Mouse (Mus musculus) gastrocnemius, adult 2 months (tissue): ENCODE data around the gene Abcb6. TPM values are rescaled to one million over a fixed set of nuclear protein-coding genes. Genes with fewer than 3 reads are reported as not detected.

Source experiments
- DNase-seq: peaks from one replicate; pipeline ENCODE4 v3.0.0; 2022
- H3K27ac ChIP-seq: fragments of 200-600 bp; 2 replicates; pipeline ENCODE4 v1.8.1; 2022; ENCODE audit warnings: mild to moderate bottlenecking
- H3K4me3 ChIP-seq: fragments of 200-600 bp; 2 replicates; pipeline ENCODE4 v1.8.1; 2022; ENCODE audit warnings: mild to moderate bottlenecking, moderate library complexity
- CTCF ChIP-seq: fragments of 200-600 bp; IDR thresholded peaks from 2 replicates; pipeline ENCODE4 v1.8.1; 2022; ENCODE audit warnings: antibody characterized with exemption, mild to moderate bottlenecking, moderate library complexity
- intact Hi-C: fragments of 180-260 bp; cut with DNase I; formaldehyde crosslinking; loops from one replicate; pipeline ENCODE4 v1.15.1; 2025
- microRNA-seq: library from miRNA; unstranded; fragments of <30 nt; microRNA quantifications from one replicate; pipeline ENCODE4 v1.2.0, GENCODE M21; 2021
- total RNA-seq, 2 experiments: library from RNA; stranded (reverse); gene quantifications; 2 replicates each; pipeline ENCODE4 v1.2.3; 2021

The Abcb6 gene
- total RNA-seq, 2 experiments from 2014 or later, result 18.9 to 20.4 TPM

DNA sequence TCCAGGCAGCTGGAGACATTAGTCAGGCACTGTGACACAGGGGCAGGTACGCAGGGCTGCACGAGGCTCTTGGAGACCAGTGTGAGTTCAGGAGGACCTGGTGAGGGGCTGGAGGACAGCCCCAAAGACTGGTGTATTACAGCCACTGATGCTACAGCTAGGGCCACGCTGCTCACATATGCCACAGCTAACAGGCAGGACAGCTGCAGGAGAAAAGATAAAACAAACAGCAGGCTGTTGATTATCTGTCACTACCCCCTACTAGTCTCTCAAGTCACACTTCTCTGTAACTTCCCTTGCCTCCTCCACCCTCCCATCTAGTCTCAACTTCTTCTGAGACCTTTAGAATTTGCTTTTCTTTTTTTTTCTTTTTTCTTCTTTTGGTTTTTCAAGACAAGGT lies 43.5 kb downstream of the Abcb6 start:
- no peak overlapping the region for H3K27ac ChIP-seq
- no peak for TF ChIP-seq CTCF
- DNase-seq, result no peak
- H3K4me3 ChIP-seq, result no peak overlapping the region
- intact Hi-C loops, result no loop called here

DNA sequence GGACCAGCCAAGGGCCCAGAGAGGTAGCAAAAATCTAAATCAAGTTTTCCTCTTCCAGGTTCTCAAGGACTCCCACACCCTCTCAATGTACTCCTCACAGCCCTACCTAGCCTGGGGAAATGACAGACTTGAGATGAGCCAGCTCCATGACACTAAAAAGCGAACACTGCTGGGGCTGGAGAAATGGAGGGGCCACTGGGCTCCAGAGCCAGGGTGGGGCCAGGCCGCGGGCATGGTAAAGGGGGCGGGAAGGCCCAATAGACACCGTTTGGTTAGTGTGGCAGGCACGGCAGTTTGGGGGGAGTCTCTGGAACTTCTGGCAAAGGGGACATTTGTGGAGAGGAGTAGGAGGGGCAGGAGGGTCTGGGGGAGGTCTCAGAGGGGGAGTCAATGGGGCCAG lies 43.9 kb downstream of the Abcb6 start:
- DNase-seq, result no peak
- TF ChIP-seq CTCF, result no peak
- intact Hi-C loops, result no loop called here
- Histone ChIP-seq H3K4me3 (no peak overlapping the region), H3K27ac (no peak overlapping the region)

DNA sequence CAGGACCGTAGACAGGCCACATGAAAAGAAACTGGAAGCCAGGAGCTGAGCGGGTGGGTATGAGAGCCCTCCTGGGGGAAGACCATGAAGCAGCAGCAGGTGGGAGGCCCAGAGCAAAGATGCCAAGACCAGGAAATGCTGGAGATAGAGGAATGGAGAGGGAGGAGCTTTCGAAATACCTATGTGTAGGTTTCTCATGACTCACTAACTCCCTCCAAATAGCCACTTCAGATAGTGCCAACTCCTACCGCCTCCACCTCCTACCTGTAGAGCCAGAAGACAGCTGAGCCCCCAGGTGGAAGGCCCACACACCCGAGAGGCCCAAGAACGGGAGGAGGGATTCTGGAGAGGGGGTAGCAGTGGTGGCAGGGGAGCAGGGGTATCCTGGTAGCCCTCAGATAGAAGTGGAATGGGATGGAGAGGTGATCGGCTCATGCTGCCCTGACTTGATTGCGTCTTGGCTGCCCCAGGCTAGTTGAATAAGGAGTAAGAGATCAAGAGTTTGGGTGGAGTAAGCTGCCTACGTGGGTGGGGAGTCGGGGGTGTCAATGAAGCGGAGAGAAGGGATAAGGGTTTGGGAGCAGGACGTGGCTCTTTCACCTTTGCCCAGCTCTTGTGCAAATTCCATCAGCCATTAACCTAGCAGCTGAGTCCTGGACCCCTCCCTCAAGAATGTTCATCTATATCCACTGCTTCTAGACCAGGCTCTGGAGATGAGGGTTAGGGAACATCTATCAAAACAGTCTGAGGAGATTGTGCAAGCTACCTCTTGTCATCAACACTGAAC lies 46.6 kb downstream of the Abcb6 start, which contains the start of gene Slc23a3:
Gene Slc23a3, minus strand, starts transcription at position 470 of the 787 bp plus-strand sequence.
- TF ChIP-seq CTCF, result no peak
- H3K27ac ChIP-seq, result no peak within 1 kb of the TSS
- intact Hi-C loops, result no loop called here
- DNase-seq, result no peak
- H3K4me3 ChIP-seq, result no peak within 1 kb of the TSS

DNA sequence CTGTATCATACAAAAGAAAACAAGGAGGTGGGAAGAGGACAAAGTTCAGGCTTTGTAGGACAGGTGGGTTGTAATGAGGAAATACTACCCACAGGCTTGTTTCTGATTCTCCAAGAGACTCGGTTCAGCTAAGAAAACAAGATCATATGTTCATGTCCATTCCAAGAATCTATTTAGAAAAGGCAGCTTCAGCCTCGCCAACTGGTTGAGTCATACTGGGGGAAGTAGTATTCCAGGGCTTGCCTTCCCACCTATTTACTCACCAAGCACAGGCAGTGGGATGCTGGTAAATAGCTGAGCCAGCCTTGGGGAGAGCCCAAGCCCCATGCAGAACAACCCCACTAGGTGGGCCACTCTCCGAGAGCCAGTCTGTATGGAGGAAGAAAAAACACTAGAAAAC lies 51.6 kb downstream of the Abcb6 start:
- Histone ChIP-seq H3K4me3 (no peak overlapping the region), H3K27ac (no peak overlapping the region)
- DNase-seq, result no peak
- intact Hi-C loops, result no loop called here
- TF ChIP-seq CTCF, result no peak

DNA sequence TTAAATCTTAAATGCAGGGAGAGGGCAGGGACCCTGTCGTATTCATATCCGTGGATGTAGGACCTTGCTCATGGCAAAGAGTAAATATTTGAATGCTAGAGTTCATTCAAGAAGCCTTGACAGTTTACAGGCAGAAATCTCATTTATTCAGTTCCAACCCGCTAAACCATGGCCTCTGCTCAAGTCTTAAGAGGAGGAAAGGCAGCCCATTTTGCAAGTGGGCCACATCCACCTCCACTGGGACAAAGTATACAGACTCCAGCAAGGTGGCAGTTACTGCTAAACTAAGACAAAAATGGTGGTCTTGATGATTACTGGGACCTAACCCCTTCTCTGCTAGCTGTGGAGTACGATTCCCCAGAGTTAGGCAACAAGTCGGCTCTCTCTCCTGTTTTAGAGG lies 54.8 kb downstream of the Abcb6 start:
- Histone ChIP-seq H3K4me3 (peak overlapping the region; percentile 88), H3K27ac (peak overlapping the region; percentile 98)
- TF ChIP-seq CTCF, result no peak
- DNase-seq, result no peak
- intact Hi-C loops, result no loop called here

DNA sequence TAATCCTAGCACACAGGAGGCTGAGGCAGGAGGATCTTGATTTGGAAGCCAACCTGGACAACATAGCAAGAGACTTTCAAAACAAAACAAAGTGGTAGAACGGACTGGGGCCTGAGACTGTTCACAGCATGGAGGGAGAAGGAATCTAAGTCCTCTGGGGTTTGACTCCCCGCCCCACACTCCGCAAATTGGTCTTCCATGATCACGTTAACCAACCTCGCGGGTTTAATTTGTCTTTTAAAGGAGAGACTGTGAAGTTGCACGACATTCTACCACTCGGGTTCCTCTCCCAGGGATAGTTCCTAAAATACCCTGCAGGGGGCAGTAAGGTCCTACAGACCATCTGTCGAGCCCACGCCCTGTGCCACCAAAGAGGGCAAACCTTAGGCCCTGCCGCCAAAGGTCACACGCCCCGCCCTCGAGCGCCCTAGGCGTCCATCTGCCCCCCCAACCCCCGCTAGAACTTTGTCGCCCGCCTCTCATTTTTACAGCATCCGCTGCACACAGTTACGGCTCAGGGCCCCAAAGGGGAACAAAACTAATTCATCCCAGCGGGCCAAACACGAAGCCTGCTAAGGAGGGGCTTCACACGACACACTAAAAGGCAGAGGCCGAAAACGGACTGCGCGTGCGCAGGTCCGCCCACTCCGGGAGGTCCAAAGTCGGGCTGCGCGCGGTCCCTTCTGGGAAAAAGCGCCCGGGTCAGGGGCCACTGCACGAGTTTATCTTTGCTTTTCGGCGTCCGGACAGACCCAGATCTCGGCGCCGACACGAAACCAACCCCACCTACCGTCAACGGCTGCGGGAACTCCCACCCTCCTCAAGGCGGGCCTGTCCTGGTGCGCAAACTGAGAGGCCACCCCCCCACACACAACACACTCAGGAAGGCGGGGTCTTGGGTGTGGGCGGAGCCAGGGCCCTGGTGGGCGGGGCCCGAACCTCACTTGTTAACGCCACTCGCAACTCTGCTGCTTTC lies 55.6 kb downstream of the Abcb6 start, which contains the start of gene Nhej1:
Gene Nhej1, minus strand, starts transcription at position 855 of the 976 bp plus-strand sequence.
- peak; percentile 93 for TF ChIP-seq CTCF
- Histone ChIP-seq H3K27ac (peak within 1 kb of the TSS; percentile 98), H3K4me3 (peak within 1 kb of the TSS; percentile 88)
- DNase-seq, result peak; percentile 96
- intact Hi-C loops, result no loop called here

DNA sequence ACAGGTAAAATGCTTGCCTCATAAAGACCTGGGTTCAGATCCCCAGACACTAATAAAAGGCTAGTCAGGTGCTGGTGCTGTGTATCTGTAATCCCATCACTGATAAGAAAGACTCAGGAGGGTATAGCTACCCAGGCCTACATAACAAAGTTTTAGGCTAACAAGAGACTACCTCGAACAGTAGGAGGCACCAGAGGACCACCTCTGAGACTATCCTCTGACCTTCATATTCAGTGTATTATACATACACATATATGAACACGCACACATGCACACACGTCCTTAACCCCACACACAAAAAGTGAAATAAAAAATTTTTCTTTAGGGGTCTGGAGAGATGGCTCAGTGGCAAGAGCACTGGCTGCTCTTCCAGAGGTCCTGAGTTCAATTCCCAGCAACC lies 58.0 kb downstream of the Abcb6 start:
- no peak overlapping the region for H3K4me3 ChIP-seq
- no peak overlapping the region for H3K27ac ChIP-seq
- no peak for DNase-seq
- peak; percentile 24 for TF ChIP-seq CTCF
- intact Hi-C loops, result no loop called here

Small RNA genes within 50 kb of the gene (microRNA-seq; reads per million reads assigned to microRNA genes)
- not detected for gene Gm27943

Other genes starting within 250 kb of the Abcb6 start
- gene Cfap65, start 244.8 kb downstream of the Abcb6 start, total RNA-seq, result not detected
- under 1 TPM; 0.11 to 0.18 TPM for gene Ihh, start 228.7 kb downstream of the Abcb6 start, total RNA-seq
- gene Nhej1, start 55.2 kb downstream of the Abcb6 start, total RNA-seq, result 1 to 10 TPM; 4.5 to 6.6 TPM
- gene Slc23a3, start 46.5 kb downstream of the Abcb6 start, total RNA-seq, result not detected
- 10 to 100 TPM; 14.0 to 14.4 TPM for gene Cnppd1, start 37.7 kb downstream of the Abcb6 start, total RNA-seq
- gene Retreg2, start 37.6 kb downstream of the Abcb6 start, total RNA-seq, result 10 to 100 TPM in 1 of 2 experiments, 1 to 10 TPM in 1; 7.7 to 11.5 TPM
- gene Zfand2b, start 11.7 kb downstream of the Abcb6 start, total RNA-seq, result 10 to 100 TPM; 14.6 to 17.7 TPM
- 1 to 10 TPM; 5.5 to 5.9 TPM for gene Ankzf1, start 11.8 kb upstream of the Abcb6 start, total RNA-seq
- gene Atg9a, start 11.8 kb upstream of the Abcb6 start, total RNA-seq, result 100 to 1,000 TPM; 107 to 113 TPM
- gene Glb1l, start 30.4 kb upstream of the Abcb6 start, total RNA-seq, result 1 to 10 TPM; 1.0 to 1.5 TPM
- gene Stk16, start 30.4 kb upstream of the Abcb6 start, total RNA-seq, result 10 to 100 TPM; 18.8 to 20.2 TPM
- gene Tuba4a, start 39.5 kb upstream of the Abcb6 start, total RNA-seq, result 1,000 to 10,000 TPM; 1,043 to 1,330 TPM
- gene A630095N17Rik, start 51.7 kb upstream of the Abcb6 start, total RNA-seq, result not detected
- 10 to 100 TPM; 83.2 to 88.9 TPM for gene Dnajb2, start 56.0 kb upstream of the Abcb6 start, total RNA-seq
- gene Ptprn, start 84.1 kb upstream of the Abcb6 start, total RNA-seq, result not detected
- gene Resp18, start 98.0 kb upstream of the Abcb6 start, total RNA-seq, result not detected
- gene Dnpep, start 137.6 kb upstream of the Abcb6 start, total RNA-seq, result 10 to 100 TPM; 40.9 to 49.6 TPM
- 1,000 to 10,000 TPM; 2,035 to 2,198 TPM for gene Des, start 179.9 kb upstream of the Abcb6 start, total RNA-seq
- gene Speg, start 194.9 kb upstream of the Abcb6 start, total RNA-seq, result 100 to 1,000 TPM; 268 to 311 TPM